Comparison of ENCODE assay signal across 8 mouse cellular contexts in the genomic region with DNA sequence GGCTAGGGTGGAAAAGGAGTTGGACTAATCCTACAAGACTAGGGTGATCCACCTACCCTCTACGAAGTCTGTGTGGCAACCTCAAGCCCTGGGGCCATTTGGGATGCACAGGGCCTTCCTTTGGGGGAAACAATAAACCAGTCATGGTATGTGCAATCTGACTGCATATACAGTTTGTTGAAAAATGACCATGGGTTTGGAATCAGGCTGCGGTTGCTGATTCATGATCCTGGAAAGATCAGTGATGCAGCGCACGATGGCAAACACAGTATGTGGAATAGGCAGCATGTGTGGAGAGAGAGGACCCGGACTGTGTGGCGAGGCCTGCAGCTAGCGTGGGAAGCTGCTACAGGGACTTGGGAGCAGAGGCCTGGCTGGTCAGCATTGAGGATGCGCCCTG. TPM values are rescaled to one million over a fixed set of nuclear protein-coding genes. Genes with fewer than 3 reads are reported as not detected.
DNase-seq lines count a peak whose midpoint lies in the region; ATAC-seq and TF ChIP-seq lines count a peak whose summit lies in the region.

No protein-coding gene starts in this region.

- H3K27ac ChIP-seq in kidney, adult 2 months (ENCODE audit: insufficient read depth, low read depth, low read length): peak overlapping the region; percentile 74
- peak overlapping the region; percentile 38; the same call in 1 of the 2 replicates for H3K27ac ChIP-seq in embryonic facial prominence, embryonic 11.5 days (replicated peaks; ENCODE audit: low read depth, low read length)
- H3K27ac ChIP-seq in limb, embryonic 14.5 days (replicated peaks; ENCODE audit: low read depth, low read length): no peak overlapping the region; the same call in 1 of the 2 replicates

- H3K9ac ChIP-seq in embryonic facial prominence, embryonic 11.5 days (replicated peaks; ENCODE audit: low read length): no peak overlapping the region
- 0 out of 2 replicates have a peak overlapping the region, but pooled peaks have one; percentile 28 for H3K9ac ChIP-seq in limb, embryonic 14.5 days (ENCODE audit: low read depth, low read length, severe bottlenecking)

- no peak for TF ChIP-seq POLR2A in kidney, adult 2 months (IDR thresholded peaks at IDR 0.05; ENCODE audit: low read depth, low read length)
- no peak for TF ChIP-seq POLR2A in limb, embryonic 14.5 days (IDR thresholded peaks at IDR 0.05; ENCODE audit: borderline replicate concordance, extremely low read depth, insufficient read depth, insufficient read length)

- peaks cover 61% of the 10 kb centered on the region for H3K4me1 ChIP-seq in kidney, adult 2 months (ENCODE audit: control insufficient read depth, insufficient read depth, low read length)
- no peaks in the 10 kb centered on the region; the same call in 1 of the 2 replicates for H3K4me1 ChIP-seq in embryonic facial prominence, embryonic 11.5 days (ENCODE audit: control insufficient read depth, insufficient read depth, low read length)
- no peaks in the 10 kb centered on the region for H3K4me1 ChIP-seq in limb, embryonic 14.5 days (ENCODE audit: control insufficient read depth, insufficient read depth, low read length)

- no peak for DNase-seq in kidney, adult 2 months
- DNase-seq in kidney, postnatal 25 days: no peak
- DNase-seq in 416B (ENCODE audit: low read depth): peak; percentile 84
- no peak for DNase-seq in embryonic facial prominence, embryonic 11.5 days (ENCODE audit: low spot score)
- DNase-seq in limb, embryonic 14.5 days (ENCODE audit: low spot score): no peak
- no peak for DNase-seq in retina, embryonic 14.5 days (ENCODE audit: low spot score)
- no peak for DNase-seq in right cerebral cortex, postnatal 36 days (ENCODE audit: low spot score in 2 of 2)
- DNase-seq in right cerebral cortex, adult 18-20 months: no peak

- no peak for ATAC-seq in embryonic facial prominence, embryonic 11.5 days (replicated peaks; ENCODE audit: insufficient number of reproducible peaks, low FRiP score, low TSS enrichment, low read depth)
- no peak for ATAC-seq in limb, embryonic 14.5 days (ENCODE audit: low FRiP score, low read depth)

- no peak overlapping the region for H3K4me3 ChIP-seq in kidney, adult 2 months (ENCODE audit: insufficient read depth, low read depth, low read length)
- no peak overlapping the region for H3K4me3 ChIP-seq in embryonic facial prominence, embryonic 11.5 days (ENCODE audit: low read depth, low read length)
- no peak overlapping the region for H3K4me3 ChIP-seq in limb, embryonic 14.5 days (replicated peaks; ENCODE audit: low read length)

- H3K36me3 ChIP-seq in kidney, adult 2 months (ENCODE audit: control insufficient read depth, insufficient read depth, low read length): 0 out of 2 replicates have a peak, but pooled peaks cover 1% of the 10 kb centered on the region
- H3K36me3 ChIP-seq in embryonic facial prominence, embryonic 11.5 days (replicated peaks; ENCODE audit: control insufficient read depth, insufficient read depth, low read depth, low read length): peaks cover 4% of the 10 kb centered on the region; the same call in 1 of the 2 replicates
- peaks cover 84% of the 10 kb centered on the region for H3K36me3 ChIP-seq in limb, embryonic 14.5 days (ENCODE audit: control insufficient read depth, insufficient read depth, low read length)

- H3K27me3 ChIP-seq in kidney, adult 2 months (replicated peaks; ENCODE audit: control insufficient read depth, insufficient read depth, low read length): no peaks in the 10 kb centered on the region
- H3K27me3 ChIP-seq in embryonic facial prominence, embryonic 11.5 days (ENCODE audit: control insufficient read depth, insufficient read depth, low read length): no peaks in the 10 kb centered on the region
- no peaks in the 10 kb centered on the region for H3K27me3 ChIP-seq in limb, embryonic 14.5 days (ENCODE audit: control insufficient read depth, insufficient read depth, low read length)

- no peak for TF ChIP-seq CTCF in kidney, adult 2 months (conservative IDR thresholded peaks at IDR 0.05; ENCODE audit: insufficient read depth, insufficient read length, low read depth, low read length)

- H3K4me2 ChIP-seq in embryonic facial prominence, embryonic 11.5 days (ENCODE audit: low read depth, low read length): no peak overlapping the region
- no peak overlapping the region for H3K4me2 ChIP-seq in limb, embryonic 14.5 days (replicated peaks; ENCODE audit: low read depth, low read length, severe bottlenecking)

- 67% methylated on average over 8 of the region's 8 CpGs for WGBS in kidney, adult 2 months
- WGBS in embryonic facial prominence, embryonic 11.5 days: 89% methylated on average over 8 of the region's 8 CpGs
- 90% methylated on average over 8 of the region's 8 CpGs for WGBS in limb, embryonic 14.5 days

- H3K9me3 ChIP-seq in embryonic facial prominence, embryonic 11.5 days (replicated peaks; ENCODE audit: control insufficient read depth, low read length): no peaks in the 10 kb centered on the region
- no peaks in the 10 kb centered on the region for H3K9me3 ChIP-seq in limb, embryonic 14.5 days (ENCODE audit: control insufficient read depth, low read length)

RNA-seq across cellular contexts. Expression of gene Trim8, which starts 45.9 kb away (rescaled TPM):
- polyA plus RNA-seq in kidney, adult 2 months (2012; rRNA removed): 41.3 and 43.6 TPM in 2 replicates
- polyA plus RNA-seq in embryonic facial prominence, embryonic 11.5 days (2014; fragmentation: Nextera tagmentation; extraction: Ambion mirVana): 17.8 and 18.6 TPM in 2 replicates
- polyA plus RNA-seq in limb, embryonic 14.5 days (2012; rRNA removed): 22.7 and 32.5 TPM in 2 replicates
- 21.5 and 23.1 TPM in 2 replicates for polyA plus RNA-seq in limb, embryonic 14.5 days (2014; fragmentation: Nextera tagmentation; extraction: Ambion mirVana)

RNA-seq across cellular contexts. Expression of gene Sufu, which starts 58.9 kb away (rescaled TPM):
- polyA plus RNA-seq in kidney, adult 2 months (2012; rRNA removed): 38.2 and 39.7 TPM in 2 replicates
- 32.7 and 36.3 TPM in 2 replicates for polyA plus RNA-seq in embryonic facial prominence, embryonic 11.5 days (2014; fragmentation: Nextera tagmentation; extraction: Ambion mirVana)
- 30.6 and 37.2 TPM in 2 replicates for polyA plus RNA-seq in limb, embryonic 14.5 days (2012; rRNA removed)
- polyA plus RNA-seq in limb, embryonic 14.5 days (2014; fragmentation: Nextera tagmentation; extraction: Ambion mirVana): 35.5 and 39.1 TPM in 2 replicates
